Mouse (Mus musculus) megakaryocyte, embryonic 14.5 days (primary cell): Measurements from ENCODE around the gene Hivep3.

Experiments
- FLI1 ChIP-seq: IDR thresholded peaks from 2 replicates; pipeline ENCODE4 v1.6.1; 2012; ENCODE audit warnings: low read length, inconsistent platforms, mixed read lengths
- GATA1 ChIP-seq: IDR thresholded peaks from 3 replicates; pipeline ENCODE4 v1.6.1; 2012; ENCODE audit warnings: mixed read lengths, low read length, inconsistent platforms, borderline replicate concordance

DNA sequence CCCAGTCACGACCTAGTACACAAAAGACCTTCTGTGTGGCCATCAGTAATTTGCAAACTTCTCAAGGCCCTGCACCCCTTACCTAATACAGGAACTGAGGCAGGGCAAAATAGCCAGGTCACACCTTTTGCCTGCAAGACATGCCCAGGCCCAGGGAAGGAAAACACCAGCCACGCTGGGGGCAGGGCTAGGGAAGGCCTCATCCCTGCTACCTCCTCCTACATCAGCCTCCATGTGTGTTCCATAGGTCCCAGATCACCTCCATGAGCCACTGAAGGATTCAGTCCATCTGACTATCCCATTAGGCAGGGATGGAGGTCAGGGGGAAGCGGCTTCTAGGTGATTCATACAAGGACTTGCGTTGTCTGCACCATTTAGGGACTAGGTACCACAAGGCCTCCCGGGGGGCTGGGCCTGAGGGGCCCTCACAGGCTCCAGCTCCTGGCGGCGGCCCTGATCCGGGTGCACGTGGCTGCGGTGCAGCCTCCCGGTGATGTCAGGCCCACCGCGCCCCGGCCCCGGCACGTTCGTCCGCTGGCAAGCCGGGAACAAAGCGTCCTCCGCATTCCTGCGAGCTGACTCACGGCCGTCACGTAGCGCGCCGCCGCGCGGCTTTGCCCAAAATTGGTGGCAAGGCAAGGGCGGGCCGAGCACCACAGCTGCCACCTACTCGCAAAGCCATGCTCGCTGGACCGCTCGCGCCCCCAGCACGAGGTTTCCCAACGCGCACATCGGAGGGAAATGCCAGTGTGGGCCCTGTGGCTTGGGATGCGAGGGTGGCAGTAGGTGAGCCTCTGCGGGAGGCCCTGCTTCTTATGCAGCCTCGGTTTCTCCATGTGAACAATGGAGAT lies 414.9 kb downstream of the Hivep3 start:
- TF ChIP-seq GATA1: no peak
- no peak for TF ChIP-seq FLI1
